Mouse (Mus musculus) ovary, postnatal 36 days (tissue): Measurements from ENCODE around the gene Smim12.

Source experiments
- DNase-seq: peaks from one replicate; pipeline ENCODE4 v3.0.0; 2022; ENCODE audit warnings: low spot score, mixed read lengths

Gene Smim12

GRCm38 (mm10) chr4:127243552-127243951 is at the start of gene Smim12:
TSS of gene Smim12 (plus strand) at chr4:127243784.
- DNase-seq = peak; percentile 98

GRCm38 (mm10) chr4:127194477-127195269 is 48.9 kb upstream of the Smim12 start:
- no peak for DNase-seq

- DNase-seq = no peak
These were observed 45.0 kb upstream of the Smim12 start for GRCm38 (mm10) chr4:127198609-127199008.

- DNase-seq = no peak
These were observed 44.2 kb upstream of the Smim12 start for GRCm38 (mm10) chr4:127199406-127199805.

- DNase-seq = no peak
These were observed 43.3 kb upstream of the Smim12 start for GRCm38 (mm10) chr4:127200164-127200722.

- DNase-seq = no peak
These were observed 42.6 kb upstream of the Smim12 start for GRCm38 (mm10) chr4:127200769-127201617.

GRCm38 (mm10) chr4:127203081-127203480 is 40.5 kb upstream of the Smim12 start:
- DNase-seq = no peak

GRCm38 (mm10) chr4:127211318-127211717 is 32.3 kb upstream of the Smim12 start:
- DNase-seq = no peak

GRCm38 (mm10) chr4:127214510-127214909 is 29.1 kb upstream of the Smim12 start:
- no peak for DNase-seq

- DNase-seq = no peak
These were observed 28.5 kb upstream of the Smim12 start for GRCm38 (mm10) chr4:127215103-127215502.

- DNase-seq = no peak
These were observed 27.8 kb upstream of the Smim12 start for GRCm38 (mm10) chr4:127215799-127216198.

- DNase-seq = no peak
These were observed 27.3 kb upstream of the Smim12 start for GRCm38 (mm10) chr4:127216251-127216651.

GRCm38 (mm10) chr4:127217048-127217447 is 26.5 kb upstream of the Smim12 start:
- DNase-seq = no peak

GRCm38 (mm10) chr4:127223291-127223690 is 20.3 kb upstream of the Smim12 start:
- DNase-seq = no peak

- DNase-seq = no peak
These were observed 19.8 kb upstream of the Smim12 start for GRCm38 (mm10) chr4:127223755-127224154.

- no peak for DNase-seq
These were observed 19.0 kb upstream of the Smim12 start for GRCm38 (mm10) chr4:127224444-127225100.

- no peak for DNase-seq
These were observed 17.5 kb upstream of the Smim12 start for GRCm38 (mm10) chr4:127226067-127226466.

- no peak for DNase-seq
These were observed 16.4 kb upstream of the Smim12 start for GRCm38 (mm10) chr4:127227051-127227673.

- DNase-seq = no peak
These were observed 11.6 kb upstream of the Smim12 start for GRCm38 (mm10) chr4:127232028-127232427.

GRCm38 (mm10) chr4:127232551-127232950 is 11.0 kb upstream of the Smim12 start:
- DNase-seq = no peak

- no peak for DNase-seq
These were observed 10.0 kb upstream of the Smim12 start for GRCm38 (mm10) chr4:127233416-127234125.
